Mouse (Mus musculus) spleen, postnatal 10 days (tissue): ENCODE results near the gene 1700016K19Rik.
"Not testable (repeated sequence)": the region's sequence is repeated elsewhere in the genome, so short reads cannot be mapped to it uniquely, and the experiment has no call there.

Experiments
- DNase-seq, 2 experiments: peaks; one replicate each; pipeline ENCODE4 v3.0.0; 2021 to 2022; ENCODE audit warnings: low spot score in 2 of 2

Gene 1700016K19Rik

GRCm38 (mm10) chr11:75984581-75984980 lies 15.1 kb upstream of the 1700016K19Rik start:
- no peak for DNase-seq

GRCm38 (mm10) chr11:75985948-75986347 lies 13.8 kb upstream of the 1700016K19Rik start:
- DNase-seq: no peak

- no peak for DNase-seq
These were observed 8.5 kb upstream of the 1700016K19Rik start for GRCm38 (mm10) chr11:75990965-75991835.

- peak in 1 of 2 experiments; percentile 32 for DNase-seq
These were observed 7.8 kb upstream of the 1700016K19Rik start for GRCm38 (mm10) chr11:75991911-75992310.

- no peak for DNase-seq
These were observed 7.2 kb upstream of the 1700016K19Rik start for GRCm38 (mm10) chr11:75992481-75992880.

GRCm38 (mm10) chr11:75994357-75994756 lies 5.4 kb upstream of the 1700016K19Rik start:
- no peak for DNase-seq

GRCm38 (mm10) chr11:76000701-76001100 lies 989 bp downstream of the 1700016K19Rik start:
- DNase-seq: no peak

- DNase-seq: no peak
These were observed 1.6 kb downstream of the 1700016K19Rik start for GRCm38 (mm10) chr11:76001237-76001878.

- not testable (repeated sequence) for DNase-seq
These were observed 4.6 kb downstream of the 1700016K19Rik start for GRCm38 (mm10) chr11:76004276-76004675.

GRCm38 (mm10) chr11:76008162-76008561 lies 8.4 kb downstream of the 1700016K19Rik start:
- no peak for DNase-seq

GRCm38 (mm10) chr11:76009101-76009500 lies 9.4 kb downstream of the 1700016K19Rik start:
- DNase-seq: no peak

GRCm38 (mm10) chr11:76010838-76011624 lies 11.3 kb downstream of the 1700016K19Rik start:
- DNase-seq: no peak

- no peak for DNase-seq
These were observed 15.5 kb downstream of the 1700016K19Rik start for GRCm38 (mm10) chr11:76015251-76015650.

GRCm38 (mm10) chr11:76015814-76016213 lies 16.1 kb downstream of the 1700016K19Rik start:
- no peak for DNase-seq

- no peak for DNase-seq
These were observed 20.2 kb downstream of the 1700016K19Rik start for GRCm38 (mm10) chr11:76019879-76020278.

- DNase-seq: no peak
These were observed 21.2 kb downstream of the 1700016K19Rik start for GRCm38 (mm10) chr11:76020916-76021315.

- DNase-seq: no peak
These were observed 25.4 kb downstream of the 1700016K19Rik start for GRCm38 (mm10) chr11:76025080-76025583.

- DNase-seq: no peak
These were observed 26.9 kb downstream of the 1700016K19Rik start for GRCm38 (mm10) chr11:76026527-76027138.

- peak; percentile 74 to 86 for DNase-seq
These were observed 27.7 kb downstream of the 1700016K19Rik start, which contains the start of gene Rflnb for GRCm38 (mm10) chr11:76027139-76028071. Rflnb (minus strand) TSS chr11:76027782.

GRCm38 (mm10) chr11:76028072-76028465 lies 28.4 kb downstream of the 1700016K19Rik start:
- peak in 1 of 2 experiments; percentile 31 for DNase-seq
